Mouse (Mus musculus) MN1 (cell line): ENCODE data around the gene Zdhhc22.

Experiments used
- DNase-seq: peaks from one replicate; pipeline ENCODE4 v3.0.0-alpha.2; 2016; ENCODE audit warnings: low spot score

Gene Zdhhc22

DNA sequence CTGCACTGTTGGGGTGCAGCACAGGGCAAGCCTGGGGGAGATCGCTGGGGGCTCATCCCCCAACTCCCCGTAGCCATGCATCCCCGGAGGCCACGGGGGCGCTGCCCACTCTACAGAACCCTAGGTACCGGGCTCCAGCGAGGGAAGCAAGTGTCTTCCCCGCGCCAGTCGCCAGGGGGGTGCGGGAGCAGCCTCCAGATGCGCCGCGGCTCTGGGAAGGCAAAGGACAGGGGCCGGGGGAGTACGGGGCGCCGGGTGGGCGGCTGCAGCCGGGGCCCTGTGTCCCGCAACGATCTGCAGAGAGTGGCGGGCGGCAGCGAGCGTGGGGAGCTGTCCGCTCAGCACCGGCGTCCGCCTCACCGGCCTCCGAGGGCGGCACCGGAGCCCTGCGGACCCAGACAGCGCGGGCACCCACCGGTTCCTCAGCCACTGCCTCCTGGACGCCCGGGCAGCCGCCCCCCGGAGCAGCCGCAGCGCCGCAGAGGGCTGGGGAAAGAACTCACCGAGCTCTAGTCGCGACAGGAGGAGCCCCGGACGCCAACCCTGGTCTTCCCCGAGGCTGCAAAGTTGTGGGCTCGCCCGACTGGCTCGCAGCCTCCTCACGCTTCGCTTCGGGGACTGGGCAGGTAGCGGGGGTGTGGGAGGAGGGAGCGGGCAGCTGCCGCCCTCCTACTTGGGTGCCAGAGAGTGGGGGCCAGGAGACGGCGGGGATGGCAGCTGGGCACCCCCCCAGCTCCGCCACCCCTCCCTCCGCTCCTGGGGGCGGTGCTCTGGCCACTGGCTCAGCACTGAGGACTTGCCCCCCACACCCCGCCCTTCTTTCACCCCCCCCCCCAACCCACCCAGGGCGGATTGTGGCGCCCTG, at the start of gene Zdhhc22:
Gene Zdhhc22 (minus strand): TSS at position 541 of the 865 bp plus-strand sequence.
- peak; percentile 67 for DNase-seq

GRCm38 (mm10) chr12:87036631-87037030, 46.4 kb upstream of the Zdhhc22 start:
- DNase-seq, result no peak

DNA sequence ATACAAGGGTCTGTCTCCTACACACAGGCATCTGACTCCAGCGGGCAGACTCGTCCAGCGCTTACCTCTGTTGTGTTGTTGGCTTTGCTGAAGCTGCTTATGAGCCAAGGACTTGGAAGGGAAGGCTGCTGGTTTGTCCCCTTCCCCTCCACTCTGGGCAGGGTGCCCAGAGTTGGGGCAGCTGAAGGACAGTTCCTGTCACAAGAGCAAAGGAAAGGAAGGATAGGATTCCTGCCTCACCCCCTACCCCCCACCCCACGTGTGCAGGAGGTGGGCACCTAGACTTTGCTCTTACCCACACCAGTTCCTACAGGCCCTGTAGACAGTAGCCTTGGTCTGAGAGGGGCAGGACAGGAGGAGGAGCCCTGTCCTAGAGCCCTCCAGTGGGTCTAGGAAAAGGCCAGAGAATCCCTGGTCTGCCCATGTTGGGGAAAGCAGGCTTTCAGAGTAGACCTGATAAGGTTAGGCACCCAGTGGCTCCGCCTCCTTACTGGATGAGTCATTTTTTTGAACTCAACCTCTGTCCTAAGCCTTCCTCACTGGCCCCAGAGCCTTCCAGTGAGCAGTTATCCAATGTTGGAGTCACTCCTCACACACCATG, 41.0 kb upstream of the Zdhhc22 start:
- DNase-seq, result peak; percentile 39

- DNase-seq, result no peak
These were observed 39.2 kb upstream of the Zdhhc22 start for GRCm38 (mm10) chr12:87029251-87029976.

DNA sequence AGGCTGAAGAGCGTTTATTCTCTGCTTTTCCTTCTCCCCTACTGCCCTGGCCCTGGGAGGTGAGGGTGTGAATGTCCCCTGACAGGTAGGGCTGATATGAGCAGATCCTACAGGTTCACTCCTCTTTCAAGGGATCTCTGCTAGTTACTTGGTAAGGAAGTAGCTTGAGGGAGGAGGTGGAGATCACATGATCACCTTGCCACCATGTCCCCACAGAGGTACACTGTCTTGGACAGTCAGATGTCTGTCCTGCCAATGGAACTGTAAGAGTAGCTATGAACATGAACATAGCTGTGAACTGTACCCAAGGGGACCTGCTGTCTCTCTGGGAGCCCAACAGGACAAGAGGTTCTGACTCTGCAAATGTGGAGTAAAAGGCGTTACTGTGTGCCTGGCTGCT, 37.8 kb upstream of the Zdhhc22 start:
- no peak for DNase-seq

DNA sequence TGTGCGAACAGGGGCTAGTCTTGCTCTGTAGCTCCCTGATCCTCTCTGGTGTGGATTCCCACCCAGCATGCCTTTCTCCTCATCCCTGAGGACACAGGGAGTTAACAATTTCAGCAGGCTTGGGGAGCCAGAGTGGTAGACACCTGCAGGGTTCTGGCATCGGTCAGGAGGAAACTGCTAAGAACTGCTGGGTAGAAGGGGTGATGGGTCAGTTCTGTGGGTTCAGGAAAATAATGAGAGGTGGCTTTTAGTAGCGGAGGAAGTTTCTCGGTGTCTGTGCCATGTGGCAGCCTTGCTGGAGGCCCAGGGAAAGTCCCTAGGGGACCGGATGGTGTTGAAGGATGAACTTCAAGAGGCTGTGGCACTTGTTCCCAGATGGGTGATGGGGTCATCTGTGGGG, 37.2 kb upstream of the Zdhhc22 start:
- no peak for DNase-seq

DNA sequence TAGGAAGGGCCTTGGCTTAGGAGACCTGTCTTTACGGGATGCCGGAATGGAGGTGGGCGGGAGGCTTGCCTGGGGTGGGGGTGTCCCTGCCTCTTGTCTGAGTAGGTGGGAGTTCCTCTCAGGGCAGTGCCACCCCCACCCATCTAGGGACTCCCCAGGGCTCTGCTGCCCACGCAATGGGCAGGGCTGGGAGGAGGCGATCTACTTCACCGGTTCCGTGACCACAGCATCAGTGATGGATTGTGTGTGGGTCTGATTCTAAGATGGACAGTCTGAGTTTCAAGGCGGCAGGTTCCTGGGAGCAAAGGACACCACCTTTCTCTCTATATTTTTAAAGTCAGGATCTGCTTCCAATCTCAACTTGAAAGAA, 36.6 kb upstream of the Zdhhc22 start:
- no peak for DNase-seq

GRCm38 (mm10) chr12:87026109-87026870, 36.1 kb upstream of the Zdhhc22 start:
- DNase-seq, result peak; percentile 59

GRCm38 (mm10) chr12:87023456-87023855, 33.2 kb upstream of the Zdhhc22 start:
- no peak for DNase-seq

DNA sequence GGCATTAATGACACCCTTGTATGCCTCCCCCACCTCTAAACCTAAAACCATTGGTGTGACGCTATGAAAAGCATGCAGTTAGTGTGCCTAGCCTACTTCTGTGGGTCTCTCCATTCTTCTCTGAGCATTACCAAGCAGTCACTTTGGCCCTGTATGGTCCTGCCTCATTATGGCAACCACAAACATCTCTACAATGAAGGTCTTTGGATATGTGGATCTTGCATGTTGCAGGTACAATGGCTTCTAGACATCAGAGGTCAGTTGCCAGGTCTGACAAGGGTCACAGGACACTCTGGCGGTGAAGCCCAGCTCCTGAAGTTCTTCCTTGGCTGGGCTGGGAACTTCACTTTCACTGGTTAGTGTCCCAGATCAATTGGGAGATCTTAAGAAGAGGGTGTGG, 31.8 kb upstream of the Zdhhc22 start:
- no peak for DNase-seq

DNA sequence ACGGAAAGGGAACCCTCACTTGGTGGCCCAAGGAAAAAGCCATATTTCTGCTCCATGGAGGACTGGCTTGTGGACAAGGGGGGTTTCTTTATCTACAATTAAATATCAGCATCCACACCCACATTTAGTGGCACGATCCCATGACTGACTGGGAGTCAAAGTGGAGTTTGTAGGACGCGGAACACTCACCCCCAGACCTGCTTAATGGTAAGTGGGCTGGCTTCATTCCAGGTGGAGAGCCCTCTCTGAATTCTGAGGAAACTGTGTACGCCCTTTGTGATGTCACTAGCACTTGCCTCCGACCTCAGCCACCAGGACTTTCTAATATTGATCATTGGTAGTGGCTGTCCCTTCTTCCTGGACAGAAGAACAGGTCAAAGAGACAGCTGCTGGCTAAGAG, 30.8 kb upstream of the Zdhhc22 start, which contains the start of gene Tmem63c:
Gene Tmem63c (plus strand): TSS at position 301 of the 400 bp plus-strand sequence.
- DNase-seq, result no peak

GRCm38 (mm10) chr12:87018756-87019155, 28.5 kb upstream of the Zdhhc22 start:
- DNase-seq, result no peak

- no peak for DNase-seq
These were observed 26.8 kb upstream of the Zdhhc22 start for GRCm38 (mm10) chr12:87017041-87017440.

GRCm38 (mm10) chr12:87004596-87004995, 14.4 kb upstream of the Zdhhc22 start:
- DNase-seq, result no peak

DNA sequence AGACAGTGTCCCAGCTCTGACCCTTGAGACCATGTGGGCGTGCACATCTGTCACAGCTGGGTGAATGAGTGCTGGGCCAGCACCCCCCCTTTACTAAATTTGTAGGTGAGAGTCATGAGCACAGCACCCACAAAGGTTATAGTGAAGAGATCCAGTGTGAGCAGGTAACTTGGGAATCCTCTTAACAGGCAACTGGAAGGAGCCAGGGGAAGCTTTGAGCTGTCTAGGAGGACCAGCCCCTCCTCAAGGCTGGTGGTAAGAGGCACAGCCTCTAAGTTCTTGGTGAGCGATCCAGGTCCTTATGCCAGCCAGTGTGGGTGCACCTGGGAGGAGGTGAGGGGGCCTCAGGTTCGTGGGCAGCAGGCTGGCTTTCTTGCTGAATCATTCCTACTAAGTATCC, 13.4 kb upstream of the Zdhhc22 start:
- no peak for DNase-seq

- DNase-seq, result no peak
These were observed 12.6 kb upstream of the Zdhhc22 start for GRCm38 (mm10) chr12:87002815-87003214.

DNA sequence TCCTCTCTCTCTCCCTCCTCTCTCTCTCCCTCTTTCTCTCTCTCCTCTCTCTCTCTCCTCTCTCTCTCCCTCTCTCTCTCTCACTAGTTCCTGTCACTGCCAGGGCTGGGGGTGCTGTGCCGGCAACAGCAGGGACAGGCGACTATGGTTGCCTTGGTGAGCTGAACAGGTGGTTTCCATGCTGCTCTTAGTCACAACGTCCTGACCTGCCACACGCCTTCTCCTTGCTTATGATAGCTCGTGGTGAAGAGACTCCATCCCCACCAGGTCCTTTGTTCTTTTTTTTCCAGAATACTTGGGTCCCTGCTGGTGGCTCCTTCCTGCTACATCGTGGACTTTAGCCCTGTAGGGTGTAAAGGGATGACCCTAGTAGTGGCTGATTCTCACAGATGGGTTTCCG, 12.0 kb upstream of the Zdhhc22 start:
- no peak for DNase-seq

DNA sequence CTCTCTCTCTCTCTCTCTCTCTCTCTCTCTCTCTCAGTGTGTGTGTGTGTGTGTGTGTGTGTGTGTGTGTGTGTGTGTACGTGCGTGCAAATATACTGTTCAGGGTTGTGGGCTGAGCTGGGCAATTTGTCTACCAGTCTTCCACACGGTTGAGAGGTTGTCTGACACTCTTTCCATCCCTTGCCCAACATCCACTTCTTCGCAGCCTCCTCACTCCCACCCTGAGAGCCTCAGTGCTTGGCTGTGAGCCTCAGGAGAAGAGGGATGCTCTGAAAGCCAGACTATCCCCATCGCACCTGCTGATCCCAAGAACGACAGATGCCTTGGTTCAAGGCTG, 10.6 kb upstream of the Zdhhc22 start:
- no peak for DNase-seq

- DNase-seq, result peak; percentile 72
These were observed 10.1 kb upstream of the Zdhhc22 start for GRCm38 (mm10) chr12:87000151-87000839.

DNA sequence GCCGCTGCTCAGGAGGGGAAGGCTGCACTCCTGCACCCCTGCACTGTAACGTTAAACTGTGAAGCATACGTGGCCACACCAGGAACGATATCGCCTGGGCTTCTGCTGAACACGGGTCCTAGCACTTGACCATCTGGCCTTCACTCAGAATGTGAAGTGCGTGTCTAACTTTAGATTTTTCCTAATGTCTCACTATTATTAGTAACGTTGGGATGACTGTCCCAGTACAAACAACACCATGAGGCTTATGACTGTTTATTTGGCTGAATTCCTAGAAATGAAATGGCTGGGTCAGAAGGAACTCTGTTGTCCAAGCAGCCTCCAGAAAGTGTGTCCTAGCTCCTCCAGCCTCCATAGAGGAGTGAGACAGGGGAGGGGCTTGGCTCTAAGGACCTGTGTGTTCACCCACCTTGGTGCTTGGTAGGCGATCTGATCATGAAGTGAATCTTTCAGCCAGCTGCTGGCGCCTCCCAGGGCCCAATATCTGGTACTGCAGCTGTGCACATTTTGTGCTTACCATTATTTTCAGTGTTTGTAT, 9.1 kb upstream of the Zdhhc22 start:
- no peak for DNase-seq

DNA sequence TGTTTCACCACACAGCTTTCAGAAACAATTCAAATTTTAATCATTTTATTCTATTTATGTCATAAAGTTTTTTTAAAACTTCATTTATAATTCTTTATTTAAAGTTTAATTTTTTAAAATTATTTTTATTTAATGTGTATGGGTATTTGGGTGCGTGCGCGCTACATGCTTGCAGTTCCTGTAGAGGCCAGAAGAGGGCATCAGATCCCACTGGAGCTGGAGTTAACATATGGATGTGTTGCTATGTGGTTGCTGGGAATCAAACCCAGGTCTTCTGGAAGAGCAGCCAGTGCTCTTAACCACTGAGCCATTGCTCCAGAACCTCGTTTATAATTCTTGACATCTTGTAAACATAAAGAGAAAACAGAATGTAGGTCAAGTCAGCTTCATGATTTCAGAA, 8.5 kb upstream of the Zdhhc22 start:
- DNase-seq, result no peak
